Mouse (Mus musculus): Measurements from ENCODE around the gene Arrb1. TPM values are rescaled to one million over a fixed set of nuclear protein-coding genes. Genes with fewer than 3 reads are reported as not detected.

Gene Arrb1
- polyA plus RNA-seq, 1 experiment from 2014 or later = 97.2 TPM

GRCm38 (mm10) chr7:99633966-99634665, 98.8 kb downstream of the Arrb1 start:
- Histone ChIP-seq H3K4me1 (replicated peaks) (no peaks in the 10 kb centered on the region), H3K27me3 (peaks cover 85% of the 10 kb centered on the region), H3K9ac (no peak overlapping the region), H3K4me3 (replicated peaks) (no peak overlapping the region), H3K27ac (replicated peaks) (no peak overlapping the region), H3K4me2 (no peak overlapping the region), H3K36me3 (replicated peaks) (no peaks in the 10 kb centered on the region), H3K9me3 (replicated peaks) (no peaks in the 10 kb centered on the region)
- 56% methylated on average over 8 of the region's 8 CpGs for WGBS (ENCODE audit: insufficient replicate concordance)
- no peak for ATAC-seq (ENCODE audit: insufficient read depth)

DNA sequence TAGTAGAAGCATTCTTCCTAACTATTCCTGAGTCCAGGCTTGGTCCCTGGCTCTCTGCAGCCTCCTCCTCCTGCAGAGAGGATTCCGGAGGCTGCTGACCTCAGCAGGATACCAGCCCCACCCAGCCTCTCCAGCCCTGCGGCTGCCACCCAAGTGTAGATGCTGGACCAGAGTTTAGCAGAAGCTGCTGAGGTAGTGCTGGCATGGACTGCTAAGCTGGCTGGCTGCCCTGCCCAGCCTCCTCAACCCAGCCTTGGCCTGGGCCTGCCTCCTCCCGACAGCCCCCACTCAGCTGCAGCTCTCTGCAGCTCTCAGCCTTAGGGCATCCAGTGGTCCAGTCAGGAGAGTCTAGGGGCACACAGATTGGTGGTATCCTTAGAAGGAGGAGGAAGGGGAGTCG, 106.0 kb downstream of the Arrb1 start:
- no peak for ATAC-seq (ENCODE audit: insufficient read depth)
- Histone ChIP-seq H3K4me2 (peak overlapping the region; percentile 33; the same call in 1 of the 2 replicates), H3K36me3 (replicated peaks) (no peaks in the 10 kb centered on the region), H3K4me1 (replicated peaks) (peaks cover 30% of the 10 kb centered on the region), H3K9ac (no peak overlapping the region), H3K4me3 (replicated peaks) (no peak overlapping the region), H3K9me3 (replicated peaks) (no peaks in the 10 kb centered on the region), H3K27me3 (peaks cover 45% of the 10 kb centered on the region), H3K27ac (replicated peaks) (no peak overlapping the region)
- WGBS (ENCODE audit: insufficient replicate concordance) = 43% methylated on average over 4 of the region's 4 CpGs

DNA sequence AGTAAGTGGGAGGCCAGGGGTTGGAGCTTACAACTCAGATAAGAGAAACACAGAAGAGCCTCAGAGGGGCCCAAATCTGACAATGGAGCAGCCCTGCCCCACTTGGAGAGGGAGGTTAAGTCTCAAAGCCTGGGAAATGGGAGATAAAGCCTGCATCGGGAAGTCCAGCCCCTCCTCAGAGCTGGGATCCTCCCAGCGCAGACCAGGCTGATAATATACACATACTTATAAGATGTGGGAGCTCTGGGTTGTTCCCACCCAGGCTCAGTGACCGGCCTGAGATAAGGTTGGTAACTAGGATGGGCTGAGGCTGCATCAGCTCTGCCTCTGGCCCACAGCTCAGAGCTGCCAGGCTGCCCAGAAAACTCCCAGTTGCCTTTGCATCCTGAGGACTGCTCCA, 106.8 kb downstream of the Arrb1 start:
- H3K4me2 ChIP-seq = peak overlapping the region; percentile 33
- WGBS (ENCODE audit: insufficient replicate concordance) = 9% methylated on average over 3 of the region's 3 CpGs
- no peak overlapping the region for H3K4me3 ChIP-seq (replicated peaks)
- H3K9me3 ChIP-seq (replicated peaks) = no peaks in the 10 kb centered on the region
- H3K4me1 ChIP-seq (replicated peaks) = peaks cover 30% of the 10 kb centered on the region
- peaks cover 43% of the 10 kb centered on the region for H3K27me3 ChIP-seq
- ATAC-seq (ENCODE audit: insufficient read depth) = peak; percentile 97
- H3K36me3 ChIP-seq (replicated peaks) = no peaks in the 10 kb centered on the region
- peak overlapping the region; percentile 31 for H3K27ac ChIP-seq (replicated peaks)
- no peak overlapping the region for H3K9ac ChIP-seq

DNA sequence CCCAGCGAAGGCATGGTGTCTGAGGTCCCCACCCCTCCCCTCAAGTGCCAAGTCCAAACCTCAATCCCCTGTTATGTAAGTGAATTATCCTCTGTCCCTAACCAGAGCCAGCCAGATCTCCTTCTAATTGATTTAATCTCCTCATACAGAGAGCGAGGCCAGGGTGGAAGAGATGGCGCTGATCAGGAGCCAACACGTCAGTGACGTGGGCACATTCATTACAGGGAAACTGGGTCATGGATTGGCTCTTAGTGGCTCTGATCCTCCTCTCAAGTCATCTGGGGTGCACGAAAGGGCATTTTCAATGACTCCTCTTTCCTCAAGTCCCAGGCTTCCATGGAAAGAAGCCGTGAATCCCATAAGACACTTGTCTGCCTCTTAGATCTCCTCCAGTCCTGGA, 109.4 kb downstream of the Arrb1 start:
- Histone ChIP-seq H3K4me1 (replicated peaks) (peaks cover 30% of the 10 kb centered on the region), H3K4me2 (no peak overlapping the region), H3K36me3 (replicated peaks) (no peaks in the 10 kb centered on the region), H3K9me3 (replicated peaks) (no peaks in the 10 kb centered on the region), H3K27ac (replicated peaks) (no peak overlapping the region), H3K4me3 (replicated peaks) (no peak overlapping the region), H3K27me3 (peaks cover 24% of the 10 kb centered on the region), H3K9ac (no peak overlapping the region)
- no peak for ATAC-seq (ENCODE audit: insufficient read depth)
- WGBS (ENCODE audit: insufficient replicate concordance) = 70% methylated on average over 7 of the region's 7 CpGs

DNA sequence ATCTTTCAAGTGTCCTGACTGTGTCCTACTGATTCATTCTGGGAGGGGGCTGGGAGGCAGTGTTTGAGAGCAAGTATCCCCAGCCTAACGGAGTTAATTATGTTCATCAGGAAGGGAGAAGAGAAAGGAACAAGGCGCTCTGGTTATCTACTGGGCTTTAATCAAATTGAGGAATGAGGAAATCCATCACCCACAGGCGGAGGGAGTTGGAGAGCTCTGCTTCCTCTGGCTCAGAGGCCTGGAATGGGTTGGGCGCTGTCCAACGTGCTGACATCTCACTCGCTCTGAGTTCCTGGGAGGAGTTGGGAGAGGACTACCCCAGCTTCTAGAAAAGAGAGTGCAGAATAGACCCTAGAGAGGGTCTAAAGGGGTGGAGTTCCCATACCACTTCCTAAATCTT, 113.4 kb downstream of the Arrb1 start:
- no peaks in the 10 kb centered on the region for H3K9me3 ChIP-seq (replicated peaks)
- 1% methylated on average over 6 of the region's 6 CpGs for WGBS (ENCODE audit: insufficient replicate concordance)
- H3K36me3 ChIP-seq (replicated peaks) = no peaks in the 10 kb centered on the region
- H3K4me1 ChIP-seq (replicated peaks) = peaks cover 6% of the 10 kb centered on the region; the same call in 1 of the 2 replicates
- no peak overlapping the region for H3K27ac ChIP-seq (replicated peaks)
- no peak overlapping the region for H3K4me2 ChIP-seq
- no peak for ATAC-seq (ENCODE audit: insufficient read depth)
- H3K4me3 ChIP-seq (replicated peaks) = no peak overlapping the region
- peaks cover 34% of the 10 kb centered on the region for H3K27me3 ChIP-seq
- no peak overlapping the region for H3K9ac ChIP-seq

DNA sequence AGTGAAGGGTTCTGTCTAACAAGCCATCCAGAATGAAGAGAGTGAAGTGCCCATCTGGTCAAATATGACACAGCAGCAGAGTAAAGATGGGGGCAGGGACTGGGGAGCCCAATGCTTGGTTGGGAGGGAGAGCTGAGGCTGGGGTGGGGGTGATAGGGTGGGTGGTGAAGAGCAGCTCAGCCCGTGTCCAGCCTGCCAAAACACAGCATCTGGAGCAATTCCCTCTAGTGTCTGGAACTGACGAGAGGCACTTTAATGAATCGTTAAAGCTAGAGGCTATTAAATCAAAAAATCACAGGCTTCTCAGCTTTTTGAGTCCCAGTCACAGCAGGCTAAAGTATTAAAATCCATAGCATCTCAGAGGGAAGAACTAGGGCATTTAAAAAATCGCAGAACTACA, 114.3 kb downstream of the Arrb1 start:
- Histone ChIP-seq H3K27ac (replicated peaks) (no peak overlapping the region), H3K9ac (no peak overlapping the region), H3K4me2 (no peak overlapping the region), H3K4me1 (replicated peaks) (no peaks in the 10 kb centered on the region), H3K4me3 (replicated peaks) (no peak overlapping the region), H3K27me3 (peaks cover 37% of the 10 kb centered on the region), H3K9me3 (replicated peaks) (no peaks in the 10 kb centered on the region), H3K36me3 (replicated peaks) (no peaks in the 10 kb centered on the region)
- WGBS (ENCODE audit: insufficient replicate concordance) = 60% methylated on average over 4 of the region's 4 CpGs
- ATAC-seq (ENCODE audit: insufficient read depth) = no peak

DNA sequence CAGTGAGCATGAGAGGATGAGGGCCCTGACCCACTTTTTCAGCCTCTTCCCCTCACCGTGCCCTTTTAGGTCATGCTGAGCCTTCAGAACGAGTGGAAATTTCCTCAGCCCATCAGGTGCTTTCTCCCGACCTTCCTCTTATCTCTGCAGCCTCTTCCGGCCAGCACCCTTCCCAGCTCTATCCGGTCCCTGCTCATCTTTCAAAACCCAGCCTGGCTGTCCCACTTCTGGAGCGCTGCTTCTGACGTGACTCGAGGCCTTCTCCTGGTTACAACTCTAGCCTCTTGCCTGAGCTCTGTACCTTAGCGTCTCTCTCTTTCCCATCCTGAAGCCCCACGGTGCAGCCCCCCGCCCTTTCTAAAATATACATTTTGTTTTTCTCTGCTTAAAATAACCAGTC, 119.0 kb downstream of the Arrb1 start:
- Histone ChIP-seq H3K4me3 (replicated peaks) (no peak overlapping the region), H3K4me1 (replicated peaks) (no peaks in the 10 kb centered on the region), H3K4me2 (no peak overlapping the region), H3K27me3 (peaks cover 50% of the 10 kb centered on the region), H3K9me3 (replicated peaks) (no peaks in the 10 kb centered on the region), H3K36me3 (replicated peaks) (no peaks in the 10 kb centered on the region), H3K9ac (no peak overlapping the region), H3K27ac (replicated peaks) (no peak overlapping the region)
- WGBS (ENCODE audit: insufficient replicate concordance) = 50% methylated on average over 11 of the region's 11 CpGs
- ATAC-seq (ENCODE audit: insufficient read depth) = no peak

MicroRNA genes within 50 kb of the gene (microRNA counts, 519-probe panel; counts per million panel counts)
- 1,107 counts per million, percentile 3 among the panel's probes with 10 or more counts for microRNA mmu-miR-326

Small RNA genes lying within 50 kb of the gene (microRNA-seq; reads per million reads assigned to microRNA genes)
- 92.9 reads per million, percentile 52 among the genes with 10 or more reads in this experiment for gene Mir326

Other genes with a start within 250 kb of the Arrb1 start
- gene Serpinh1, start 182.2 kb upstream of the Arrb1 start, polyA plus RNA-seq (2015; fragmentation: Nextera tagmentation; extraction: Ambion mirVana) = 80.5 and 82.0 TPM in 2 replicates
- gene Gdpd5, start 154.1 kb upstream of the Arrb1 start, polyA plus RNA-seq (2015; fragmentation: Nextera tagmentation; extraction: Ambion mirVana) = 1.9 and 2.1 TPM in 2 replicates
- 0.06 and 0.09 TPM in 2 replicates for gene Klhl35, start 69.5 kb upstream of the Arrb1 start, polyA plus RNA-seq (2015; fragmentation: Nextera tagmentation; extraction: Ambion mirVana)
- 380 and 449 TPM in 2 replicates for gene Rps3, start 51.7 kb upstream of the Arrb1 start, polyA plus RNA-seq (2015; fragmentation: Nextera tagmentation; extraction: Ambion mirVana)
- gene Tpbgl, start 91.6 kb downstream of the Arrb1 start, polyA plus RNA-seq (2015; fragmentation: Nextera tagmentation; extraction: Ambion mirVana) = 0.41 and 0.44 TPM in 2 replicates
- 0.18 and 0.31 TPM in 2 replicates for gene Slco2b1, start 175.9 kb downstream of the Arrb1 start, polyA plus RNA-seq (2015; fragmentation: Nextera tagmentation; extraction: Ambion mirVana)
- not detected in 2 replicates for gene Olfr520, start 194.8 kb downstream of the Arrb1 start, polyA plus RNA-seq (2015; fragmentation: Nextera tagmentation; extraction: Ambion mirVana)
- gene Olfr521, start 228.0 kb downstream of the Arrb1 start, polyA plus RNA-seq (2015; fragmentation: Nextera tagmentation; extraction: Ambion mirVana) = not detected in 2 replicates